Mouse (Mus musculus): ENCODE measurements around the gene Gif. TPM values are rescaled to one million over a fixed set of nuclear protein-coding genes. Genes with fewer than 3 reads are reported as not detected.

Gene Gif
- total and polyA plus RNA-seq, 2 experiments = not detected

- no peak overlapping the region for H3K9ac ChIP-seq (ENCODE audit: low read depth, low read length)
- H3K79me2 ChIP-seq (ENCODE audit: control insufficient read depth, insufficient read depth, low read length) = no peaks in the 10 kb centered on the region
- WGBS = 69% methylated on average over 8 of the region's 8 CpGs
- no peaks in the 10 kb centered on the region; the same call in 1 of the 2 replicates for H3K4me1 ChIP-seq (ENCODE audit: control insufficient read depth, insufficient read depth, low read length)
- H3K27me3 ChIP-seq (ENCODE audit: control insufficient read depth, insufficient read depth, low read length) = no peaks in the 10 kb centered on the region
- no peak for TF ChIP-seq CTCF (IDR thresholded peaks at IDR 0.05; ENCODE audit: low read depth, low read length)
- no peaks in the 10 kb centered on the region; the same call in 1 of the 2 replicates for H3K36me3 ChIP-seq (ENCODE audit: control insufficient read depth, insufficient read depth, low read length)
- no peak overlapping the region for H3K27ac ChIP-seq (replicated peaks; ENCODE audit: insufficient read depth, low read depth, low read length)
- H3K4me3 ChIP-seq (ENCODE audit: insufficient read depth, low read depth, low read length) = no peak overlapping the region
- DNase-seq (ENCODE audit: extremely low read depth, low read depth, low spot score) = no peak
These were observed 53.4 kb downstream of the Gif start for GRCm38 (mm10) chr19:11800531-11801315.

GRCm38 (mm10) chr19:11804423-11804822, 57.1 kb downstream of the Gif start:
- no peak overlapping the region; the same call in 1 of the 2 replicates for H3K27ac ChIP-seq (replicated peaks; ENCODE audit: insufficient read depth, low read depth, low read length)
- 69% methylated on average over 1 of the region's 1 CpGs for WGBS
- H3K27me3 ChIP-seq (ENCODE audit: control insufficient read depth, insufficient read depth, low read length) = no peaks in the 10 kb centered on the region
- peak; percentile 53 for DNase-seq (ENCODE audit: extremely low read depth, low read depth, low spot score)
- no peak overlapping the region for H3K9ac ChIP-seq (ENCODE audit: low read depth, low read length)
- TF ChIP-seq CTCF (IDR thresholded peaks at IDR 0.05; ENCODE audit: low read depth, low read length) (no peak), POLR2A (IDR thresholded peaks at IDR 0.05; ENCODE audit: extremely low read depth, insufficient read depth, low read length) (no peak)
- no peaks in the 10 kb centered on the region for H3K79me2 ChIP-seq (ENCODE audit: control insufficient read depth, insufficient read depth, low read length)
- no peaks in the 10 kb centered on the region; the same call in 1 of the 2 replicates for H3K36me3 ChIP-seq (ENCODE audit: control insufficient read depth, insufficient read depth, low read length)
- H3K4me1 ChIP-seq (ENCODE audit: control insufficient read depth, insufficient read depth, low read length) = no peaks in the 10 kb centered on the region; the same call in 1 of the 2 replicates
- no peak overlapping the region for H3K4me3 ChIP-seq (ENCODE audit: insufficient read depth, low read depth, low read length)

GRCm38 (mm10) chr19:11807251-11807650, 59.9 kb downstream of the Gif start:
- DNase-seq (ENCODE audit: extremely low read depth, low read depth, low spot score) = no peak
- no peaks in the 10 kb centered on the region; the same call in 1 of the 2 replicates for H3K4me1 ChIP-seq (ENCODE audit: control insufficient read depth, insufficient read depth, low read length)
- no peak overlapping the region for H3K4me3 ChIP-seq (ENCODE audit: insufficient read depth, low read depth, low read length)
- WGBS = 49% methylated on average over 2 of the region's 2 CpGs
- no peak overlapping the region for H3K27ac ChIP-seq (replicated peaks; ENCODE audit: insufficient read depth, low read depth, low read length)
- H3K27me3 ChIP-seq (ENCODE audit: control insufficient read depth, insufficient read depth, low read length) = no peaks in the 10 kb centered on the region
- H3K9ac ChIP-seq (ENCODE audit: low read depth, low read length) = no peak overlapping the region
- H3K79me2 ChIP-seq (ENCODE audit: control insufficient read depth, insufficient read depth, low read length) = no peaks in the 10 kb centered on the region
- TF ChIP-seq CTCF (IDR thresholded peaks at IDR 0.05; ENCODE audit: low read depth, low read length) (no peak), POLR2A (IDR thresholded peaks at IDR 0.05; ENCODE audit: extremely low read depth, insufficient read depth, low read length) (no peak)
- H3K36me3 ChIP-seq (ENCODE audit: control insufficient read depth, insufficient read depth, low read length) = no peaks in the 10 kb centered on the region; the same call in 1 of the 2 replicates

- WGBS = 69% methylated on average over 6 of the region's 6 CpGs
- Histone ChIP-seq H3K4me1 (ENCODE audit: control insufficient read depth, insufficient read depth, low read length) (no peaks in the 10 kb centered on the region; the same call in 1 of the 2 replicates), H3K27ac (replicated peaks; ENCODE audit: insufficient read depth, low read depth, low read length) (0 out of 2 replicates have a peak overlapping the region, but pooled peaks have one; percentile 44), H3K36me3 (ENCODE audit: control insufficient read depth, insufficient read depth, low read length) (no peaks in the 10 kb centered on the region), H3K4me3 (ENCODE audit: insufficient read depth, low read depth, low read length) (no peak overlapping the region), H3K9ac (ENCODE audit: low read depth, low read length) (no peak overlapping the region), H3K79me2 (ENCODE audit: control insufficient read depth, insufficient read depth, low read length) (no peaks in the 10 kb centered on the region), H3K27me3 (ENCODE audit: control insufficient read depth, insufficient read depth, low read length) (no peaks in the 10 kb centered on the region)
- no peak for TF ChIP-seq POLR2A (IDR thresholded peaks at IDR 0.05; ENCODE audit: extremely low read depth, insufficient read depth, low read length)
- no peak for TF ChIP-seq CTCF (IDR thresholded peaks at IDR 0.05; ENCODE audit: low read depth, low read length)
- no peak for DNase-seq (ENCODE audit: extremely low read depth, low read depth, low spot score)
These were observed 60.5 kb downstream of the Gif start for GRCm38 (mm10) chr19:11807822-11808221.

GRCm38 (mm10) chr19:11808452-11808851, 61.1 kb downstream of the Gif start:
- H3K9ac ChIP-seq (ENCODE audit: low read depth, low read length) = no peak overlapping the region
- peak; percentile 15 for DNase-seq (ENCODE audit: extremely low read depth, low read depth, low spot score)
- no peaks in the 10 kb centered on the region for H3K36me3 ChIP-seq (ENCODE audit: control insufficient read depth, insufficient read depth, low read length)
- H3K4me3 ChIP-seq (ENCODE audit: insufficient read depth, low read depth, low read length) = no peak overlapping the region
- TF ChIP-seq POLR2A (IDR thresholded peaks at IDR 0.05; ENCODE audit: extremely low read depth, insufficient read depth, low read length) (no peak), CTCF (IDR thresholded peaks at IDR 0.05; ENCODE audit: low read depth, low read length) (no peak)
- H3K4me1 ChIP-seq (ENCODE audit: control insufficient read depth, insufficient read depth, low read length) = no peaks in the 10 kb centered on the region; the same call in 1 of the 2 replicates
- no peaks in the 10 kb centered on the region for H3K79me2 ChIP-seq (ENCODE audit: control insufficient read depth, insufficient read depth, low read length)
- no peaks in the 10 kb centered on the region for H3K27me3 ChIP-seq (ENCODE audit: control insufficient read depth, insufficient read depth, low read length)
- WGBS = 85% methylated on average over 2 of the region's 2 CpGs
- 0 out of 2 replicates have a peak overlapping the region, but pooled peaks have one; percentile 44 for H3K27ac ChIP-seq (replicated peaks; ENCODE audit: insufficient read depth, low read depth, low read length)

Data from liver, adult 2 months (tissue).